Mouse (Mus musculus) retina, postnatal 7 days (tissue): ENCODE results near the gene Sema4d.
A peak's percentile ranks its signal among the peaks of the same experiment; 100 is the strongest.
"Not testable (repeated sequence)": the region's sequence is repeated elsewhere in the genome, so short reads cannot be mapped to it uniquely, and the experiment has no call there.

Source experiments
- DNase-seq: peaks from one replicate; pipeline ENCODE4 v3.0.0-alpha.2; 2012; ENCODE audit warnings: low read depth, low spot score

The Sema4d gene

GRCm38 (mm10) chr13:51679332-51679731 is 114.2 kb downstream of the Sema4d start:
- DNase-seq, result no peak

- DNase-seq, result no peak
Measured at GRCm38 (mm10) chr13:51678687-51679086, 114.9 kb downstream of the Sema4d start.

GRCm38 (mm10) chr13:51677630-51678185 is 115.8 kb downstream of the Sema4d start:
- DNase-seq, result no peak

GRCm38 (mm10) chr13:51677041-51677440 is 116.5 kb downstream of the Sema4d start:
- DNase-seq, result no peak

GRCm38 (mm10) chr13:51676641-51677040 is 116.9 kb downstream of the Sema4d start:
- DNase-seq, result no peak

GRCm38 (mm10) chr13:51668195-51668594 is 125.4 kb downstream of the Sema4d start:
- not testable (repeated sequence) for DNase-seq

GRCm38 (mm10) chr13:51663561-51663960 is 130.0 kb downstream of the Sema4d start:
- no peak for DNase-seq

- no peak for DNase-seq
Measured at GRCm38 (mm10) chr13:51659573-51659972, 134.0 kb downstream of the Sema4d start.

- no peak for DNase-seq
Measured at GRCm38 (mm10) chr13:51658094-51658493, 135.5 kb downstream of the Sema4d start.

- DNase-seq, result no peak
Measured at GRCm38 (mm10) chr13:51656516-51657235, 136.9 kb downstream of the Sema4d start.

GRCm38 (mm10) chr13:51653961-51654360 is 139.6 kb downstream of the Sema4d start:
- DNase-seq, result no peak

GRCm38 (mm10) chr13:51653159-51653558 is 140.4 kb downstream of the Sema4d start:
- DNase-seq, result no peak

GRCm38 (mm10) chr13:51651408-51652064 is 142.0 kb downstream of the Sema4d start, which contains the start of gene Secisbp2:
Gene Secisbp2, plus strand, starts transcription at chr13:51651697.
- peak; percentile 90 for DNase-seq

GRCm38 (mm10) chr13:51649740-51650139 is 143.8 kb downstream of the Sema4d start:
- no peak for DNase-seq

- no peak for DNase-seq
Measured at GRCm38 (mm10) chr13:51648237-51648636, 145.3 kb downstream of the Sema4d start.

- no peak for DNase-seq
Measured at GRCm38 (mm10) chr13:51647770-51648169, 145.8 kb downstream of the Sema4d start.

- DNase-seq, result no peak
Measured at GRCm38 (mm10) chr13:51646362-51647027, 147.1 kb downstream of the Sema4d start.

- no peak for DNase-seq
Measured at GRCm38 (mm10) chr13:51645872-51646271, 147.7 kb downstream of the Sema4d start.

- peak; percentile 96 for DNase-seq
Measured at GRCm38 (mm10) chr13:51644829-51645789, 148.4 kb downstream of the Sema4d start, which contains the start of gene Cks2. Gene Cks2, plus strand, starts transcription at chr13:51645232.

- no peak for DNase-seq
Measured at GRCm38 (mm10) chr13:51643924-51644828, 149.4 kb downstream of the Sema4d start.
